Mouse (Mus musculus) cortical plate, adult 2 months (tissue): ENCODE data around the gene Ddx17.

Source experiments
- CTCF ChIP-seq: fragments of 200-500 bp; IDR thresholded peaks from 2 replicates; pipeline ENCODE4 v1.5.1; 2011; ENCODE audit warnings: mild to moderate bottlenecking, control low read depth, low read length; ENCODE audit not compliant: insufficient read depth; ENCODE audit errors: extremely low read depth
- POLR2A ChIP-seq: fragments of 200-500 bp; IDR thresholded peaks from 2 replicates; pipeline ENCODE4 v1.6.1; 2011; ENCODE audit warnings: mild to moderate bottlenecking, low read length, control low read depth; ENCODE audit not compliant: insufficient read depth; ENCODE audit errors: extremely low read depth

GRCm38 (mm10) chr15:79507055-79507828 is 39.3 kb downstream of the Ddx17 start:
- TF ChIP-seq POLR2A (no peak), CTCF (no peak)
